Mouse (Mus musculus): ENCODE results near the gene Map3k6. TPM values are rescaled to one million over a fixed set of nuclear protein-coding genes. Genes with fewer than 3 reads are reported as not detected.

Map3k6 gene
- total RNA-seq (2021) = 1 to 10 TPM; 3.0 to 3.3 TPM

DNA sequence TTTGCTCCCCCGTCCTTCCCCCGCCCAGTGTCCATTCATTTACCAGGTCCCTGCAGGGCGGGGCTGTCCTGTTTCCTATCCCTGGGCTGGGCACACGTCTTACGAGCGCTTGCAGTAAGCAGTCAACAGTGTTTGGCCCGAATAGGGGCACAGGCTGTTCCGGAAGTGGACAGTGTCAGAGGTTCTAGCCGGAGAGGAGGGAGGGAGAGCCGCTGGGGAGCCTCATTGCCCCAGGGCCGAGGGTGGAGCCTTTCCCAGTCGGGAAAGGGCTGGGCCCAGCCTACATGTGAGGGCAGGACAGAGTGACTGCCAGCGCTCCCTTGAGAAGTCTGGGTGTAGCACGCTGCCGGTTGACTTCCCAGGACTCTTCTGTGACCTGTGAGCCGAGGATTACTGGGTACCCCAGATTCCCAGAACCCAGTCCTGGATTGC lies at the start of gene Map3k6:
Map3k6 (plus strand) TSS at position 329 of the 432 bp plus-strand sequence.
- intact Hi-C loops (cut with DNase I) = no loop called here
- no peak for DNase-seq

GRCm38 (mm10) chr4:133194482-133194881 lies 46.1 kb upstream of the Map3k6 start:
- no peak for DNase-seq
- intact Hi-C loops (cut with DNase I) = no loop called here

GRCm38 (mm10) chr4:133195014-133195413 lies 45.6 kb upstream of the Map3k6 start:
- intact Hi-C loops (cut with DNase I) = no loop called here
- DNase-seq = no peak

- DNase-seq = no peak
- intact Hi-C loops (cut with DNase I) = no loop called here
These were observed 44.5 kb upstream of the Map3k6 start for GRCm38 (mm10) chr4:133196136-133196535.

DNA sequence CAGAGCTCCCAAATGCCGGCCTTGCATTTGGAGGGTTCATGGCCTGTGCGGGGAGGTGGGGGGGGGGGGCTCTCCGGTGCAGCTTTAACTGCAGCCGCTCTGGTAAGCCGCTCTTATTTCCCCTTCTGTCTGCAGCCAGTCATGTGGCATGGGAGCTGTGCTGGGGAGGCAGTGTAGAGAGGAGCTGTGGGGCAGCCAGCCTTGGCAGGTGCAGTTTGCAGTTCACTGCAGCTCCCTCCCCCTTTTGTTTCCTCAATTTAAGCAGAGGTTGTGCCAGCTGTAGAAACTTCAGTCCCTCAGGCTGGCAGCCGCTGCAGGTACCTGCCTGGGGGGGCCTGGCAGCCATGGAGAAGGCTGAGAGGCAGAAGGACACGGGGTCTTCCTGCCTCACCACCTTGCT lies 43.8 kb upstream of the Map3k6 start:
- DNase-seq = no peak
- intact Hi-C loops (cut with DNase I) = no loop called here

GRCm38 (mm10) chr4:133197355-133197754 lies 43.3 kb upstream of the Map3k6 start:
- peak; percentile 56 for DNase-seq
- intact Hi-C loops (cut with DNase I) = no loop called here

DNA sequence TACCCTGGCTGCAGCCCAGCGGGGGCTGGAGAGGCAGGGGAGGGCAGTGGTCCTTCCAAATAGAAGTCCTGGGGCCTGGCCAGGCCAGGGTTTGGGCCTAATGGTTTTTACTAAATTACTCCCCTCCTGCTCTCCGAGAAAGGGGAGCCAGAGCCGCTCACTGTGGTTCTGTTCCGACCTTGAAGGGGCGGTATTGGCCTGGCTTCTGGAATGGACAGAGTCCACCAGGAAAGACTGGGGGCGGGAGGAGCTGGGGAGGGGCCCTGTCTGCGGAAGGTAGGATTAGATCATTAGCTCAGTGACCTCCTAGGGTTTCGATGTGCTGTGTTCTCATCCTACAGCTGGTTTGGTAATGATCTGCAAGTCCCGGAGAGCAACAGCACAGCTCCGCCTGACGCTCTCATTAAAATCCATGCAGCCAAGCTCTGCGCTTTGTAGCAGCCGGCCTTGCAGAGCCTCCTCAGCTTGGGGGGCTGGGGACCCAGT lies 42.8 kb upstream of the Map3k6 start:
- intact Hi-C loops (cut with DNase I) = no loop called here

DNA sequence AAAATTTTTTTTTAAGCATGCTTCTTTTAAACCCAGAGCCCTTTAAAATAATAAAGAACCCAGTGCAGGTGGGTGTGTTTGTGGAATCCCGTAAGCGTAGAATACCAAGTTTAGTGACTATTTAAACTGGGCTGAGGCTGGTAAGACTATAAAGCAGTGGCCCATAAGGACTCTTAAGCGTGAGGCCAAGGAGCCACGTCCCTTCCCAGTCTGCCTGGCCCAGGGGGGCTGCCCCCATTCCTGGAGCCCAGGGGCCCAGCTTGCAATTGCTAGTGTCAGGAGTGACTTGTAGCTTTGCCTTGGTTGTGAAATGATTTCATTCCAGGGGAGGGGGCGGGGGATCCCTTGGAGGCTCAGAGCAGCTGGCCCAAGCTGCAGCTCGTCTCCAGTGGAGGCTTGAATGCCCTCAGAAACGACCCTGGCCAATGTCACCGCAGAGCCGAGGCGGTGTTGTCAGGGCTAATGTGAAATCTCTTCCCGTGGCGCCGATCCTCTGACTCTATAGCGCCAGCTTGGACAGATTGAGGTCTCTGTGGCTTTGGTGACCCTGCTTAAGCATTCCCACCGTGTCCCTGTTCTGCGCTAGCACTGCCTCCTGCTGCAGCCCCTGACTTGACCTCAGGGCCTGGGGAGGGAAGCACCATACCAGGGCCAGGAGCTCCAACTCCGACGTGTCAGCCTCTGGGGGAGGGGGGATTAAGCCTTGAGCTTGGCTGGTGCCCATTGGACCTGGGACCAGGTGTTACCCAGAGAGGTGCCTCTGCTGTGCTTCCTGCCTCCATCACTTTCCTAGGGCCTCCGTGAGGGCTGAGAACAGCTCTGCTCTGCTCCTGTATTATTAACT lies 42.1 kb upstream of the Map3k6 start:
- intact Hi-C loops (cut with DNase I) = no loop called here
- DNase-seq = peak; percentile 55

More for the DNA sequence above, 42.8 kb upstream of the Map3k6 start:
- DNase-seq = no peak

DNA sequence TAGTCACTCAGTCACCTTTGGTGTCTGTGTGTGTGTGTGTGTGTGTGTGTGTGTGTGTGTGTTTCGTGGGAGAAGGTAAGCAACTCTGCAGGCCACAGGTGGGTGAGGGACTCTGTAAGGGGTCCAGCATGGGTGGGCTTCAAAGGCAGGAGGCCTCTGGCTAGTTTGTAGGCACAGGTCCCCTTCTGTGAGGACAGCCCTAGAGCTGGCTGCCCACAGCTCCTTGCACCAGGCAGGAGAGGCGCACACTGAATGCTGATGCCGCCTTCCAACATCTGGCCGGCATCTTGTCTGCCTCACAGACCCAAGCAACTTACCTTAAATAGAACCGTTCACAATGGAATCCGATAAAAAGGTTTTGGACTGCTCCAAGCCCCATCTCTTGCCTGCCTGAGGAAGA lies 40.9 kb upstream of the Map3k6 start:
- intact Hi-C loops (cut with DNase I) = no loop called here
- no peak for DNase-seq

DNA sequence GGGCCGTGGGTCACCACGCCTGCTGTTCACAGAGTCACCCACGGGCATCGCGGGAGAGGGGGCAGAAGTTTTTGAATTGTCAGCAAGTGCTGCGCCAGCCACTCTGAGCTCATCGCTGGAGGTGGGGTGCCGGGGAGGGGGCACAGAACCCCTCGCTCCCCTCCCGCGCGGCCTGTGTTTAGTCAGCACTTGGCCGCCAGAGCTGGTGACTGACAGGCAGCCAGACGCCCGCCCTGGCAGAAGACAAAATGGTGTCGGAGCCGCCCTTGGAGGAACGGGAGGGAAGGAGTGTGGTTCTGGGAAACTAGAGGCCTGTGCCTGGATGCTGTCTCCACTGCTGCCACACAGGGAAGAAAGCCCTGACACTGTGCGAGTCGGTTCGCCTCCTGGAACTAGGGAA lies 40.3 kb upstream of the Map3k6 start:
- DNase-seq = peak; percentile 71
- intact Hi-C loops (cut with DNase I) = no loop called here

- intact Hi-C loops (cut with DNase I) = no loop called here
- DNase-seq = peak; percentile 82
These were observed 39.4 kb upstream of the Map3k6 start for GRCm38 (mm10) chr4:133201006-133201771.

- intact Hi-C loops (cut with DNase I) = no loop called here
- no peak for DNase-seq
These were observed 38.4 kb upstream of the Map3k6 start for GRCm38 (mm10) chr4:133202254-133202653.

DNA sequence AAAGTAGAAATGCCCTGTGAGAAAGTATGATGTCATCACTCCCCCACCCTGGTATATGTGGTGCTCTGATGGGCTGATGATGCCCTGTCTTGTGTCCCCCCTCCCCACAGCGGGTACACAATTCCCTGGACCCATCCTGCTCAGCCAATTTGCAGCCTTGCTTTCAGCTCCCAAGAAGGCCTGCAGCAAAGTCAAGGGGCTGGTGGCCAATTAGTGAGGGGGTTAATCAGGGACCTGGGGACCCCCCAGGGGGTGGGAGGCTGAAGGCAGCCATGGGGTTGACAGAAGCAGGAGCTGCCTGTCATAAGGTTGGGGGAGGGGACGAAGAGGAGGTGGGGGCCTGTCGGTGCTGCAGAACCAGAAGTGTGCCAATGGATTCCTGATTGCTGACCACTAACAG lies 37.0 kb upstream of the Map3k6 start:
- intact Hi-C loops (cut with DNase I) = no loop called here
- DNase-seq = no peak

DNA sequence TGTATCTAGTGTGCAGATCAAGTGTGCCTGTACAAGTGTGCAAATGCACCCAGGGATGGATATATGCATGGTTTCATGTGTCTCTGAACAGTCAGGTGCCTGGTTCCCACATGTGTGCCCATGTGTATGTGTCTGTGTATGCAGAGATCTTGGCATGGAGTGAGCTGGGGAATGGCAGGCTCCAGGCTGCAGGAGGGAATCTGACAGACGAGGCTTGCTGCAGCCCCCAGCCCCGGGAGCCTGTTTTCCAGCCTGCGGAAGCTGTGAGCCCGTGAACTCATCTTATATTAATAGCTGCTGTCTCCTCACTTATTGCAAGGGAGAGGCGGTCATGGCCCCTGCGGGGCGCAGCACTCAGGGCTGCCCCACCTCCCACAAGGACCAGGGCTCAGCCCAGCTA lies 36.2 kb upstream of the Map3k6 start:
- intact Hi-C loops (cut with DNase I) = no loop called here
- DNase-seq = no peak

DNA sequence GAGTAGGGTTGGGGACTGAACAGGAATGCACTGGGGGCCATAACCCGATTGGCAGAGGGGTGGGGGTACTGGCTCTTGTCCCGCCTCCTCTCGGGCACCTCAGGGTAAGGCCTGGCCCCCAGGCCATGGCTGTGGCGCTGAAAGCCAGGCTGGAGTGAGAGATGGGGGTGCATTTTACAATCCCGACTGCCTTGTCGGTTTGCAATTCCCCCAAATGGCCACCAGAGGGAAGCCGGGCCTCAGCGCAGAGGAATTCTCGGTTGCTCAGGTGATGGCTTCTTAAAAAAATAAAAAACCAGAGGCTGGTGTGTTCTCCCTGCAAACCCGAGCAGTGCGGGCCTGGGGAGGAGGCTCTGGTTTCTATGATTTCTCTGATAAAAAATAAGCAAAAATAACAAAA lies 31.3 kb upstream of the Map3k6 start:
- DNase-seq = peak; percentile 63
- intact Hi-C loops (cut with DNase I) = no loop called here

DNA sequence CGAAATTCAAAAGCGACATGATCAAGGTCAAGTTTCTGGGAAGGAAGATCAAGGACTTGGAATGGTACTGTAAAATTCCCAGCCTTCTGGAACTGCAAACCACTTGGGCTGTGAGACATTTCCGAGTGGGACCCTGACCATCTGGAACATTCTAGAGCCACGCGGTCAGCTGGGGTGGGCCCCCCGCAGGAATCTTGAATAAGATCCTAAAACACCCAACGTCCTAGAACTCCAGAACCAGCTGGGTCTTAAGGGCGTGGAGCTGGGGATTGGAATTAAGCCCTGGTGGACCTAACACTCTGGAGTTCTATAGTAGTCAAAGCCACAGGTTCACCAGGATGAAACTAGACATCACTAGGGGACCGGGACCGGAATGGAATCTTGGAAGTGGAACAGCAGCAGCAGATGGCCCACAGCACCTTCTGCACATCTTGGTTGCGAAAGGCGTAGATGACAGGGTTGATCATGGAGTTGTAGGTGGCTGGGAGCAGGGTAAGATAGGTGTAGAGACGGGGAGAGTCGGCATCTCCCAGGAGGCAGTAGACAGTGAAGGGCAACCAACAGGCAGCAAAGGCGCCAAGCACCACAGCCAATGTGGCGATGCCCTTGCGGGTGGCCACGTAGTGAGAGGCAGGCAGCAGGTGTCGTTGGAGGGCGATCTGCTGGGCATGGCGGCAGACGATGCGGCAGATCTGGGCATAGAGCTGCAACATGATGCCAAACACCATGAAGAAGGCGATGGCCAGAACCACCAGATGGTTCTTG lies 30.4 kb upstream of the Map3k6 start:
- DNase-seq = peak; percentile 58
- intact Hi-C loops (cut with DNase I) = loop anchor here (10.0 kb wide), 1 partner anchor 195 kb away; the partner anchor contains the start of gene Ahdc1

- intact Hi-C loops (cut with DNase I) = loop anchor here (10.0 kb wide), 1 partner anchor 196 kb away; the partner anchor contains the start of gene Ahdc1
These were observed 29.7 kb upstream of the Map3k6 start for GRCm38 (mm10) chr4:133210788-133211390.

DNA sequence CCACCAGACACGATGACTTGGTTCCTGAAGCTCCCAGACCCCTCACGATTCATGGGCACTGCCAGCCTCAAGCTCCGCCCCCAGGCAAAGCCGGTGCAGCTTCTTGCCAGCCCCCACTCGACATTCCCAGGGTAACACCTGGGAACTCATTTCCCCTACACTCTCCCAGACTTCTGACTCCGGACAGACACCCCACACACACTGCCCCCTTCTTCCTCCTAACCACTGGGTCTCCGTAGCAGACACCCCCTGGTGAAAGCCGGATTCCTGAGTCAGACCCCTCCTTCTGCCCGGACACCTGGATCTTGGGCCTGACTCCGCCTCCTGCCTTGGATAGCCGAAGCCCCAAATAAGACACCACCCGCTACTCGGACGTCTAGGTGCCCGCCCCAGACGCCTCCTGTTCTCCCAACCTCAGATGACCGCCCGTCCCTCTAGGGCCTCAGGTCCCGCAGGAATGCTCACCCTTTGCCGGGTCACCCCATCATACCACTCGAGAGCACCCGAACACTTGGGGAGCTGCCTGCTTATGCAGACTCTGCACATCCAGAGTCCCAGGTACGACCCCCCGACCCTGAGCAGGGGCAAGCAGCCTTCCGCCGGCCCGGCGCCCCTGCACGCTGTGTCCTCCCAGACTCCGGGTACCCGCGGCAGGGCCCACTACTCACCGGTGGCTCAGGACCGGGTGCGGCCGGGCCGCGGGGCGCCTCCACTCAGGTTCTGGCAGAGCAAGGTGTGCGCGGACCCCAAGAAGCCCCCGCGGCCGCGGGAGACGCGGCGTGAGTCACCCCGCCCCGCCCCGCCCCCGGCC lies 28.7 kb upstream of the Map3k6 start, which contains the start of the genes Cd164l2 and Gpr3:
Cd164l2 (plus strand) TSS at position 381 of the 811 bp plus-strand sequence.
Gpr3 (minus strand) TSS at position 786 of the 811 bp plus-strand sequence.
- intact Hi-C loops (cut with DNase I) = loop anchor here (10.0 kb wide), 1 partner anchor 197 kb away; the partner anchor contains the start of gene Ahdc1
- DNase-seq = no peak

More at GRCm38 (mm10) chr4:133210788-133211390, 29.7 kb upstream of the Map3k6 start:
- DNase-seq = no peak
